Mouse (Mus musculus) embryonic facial prominence, embryonic 11.5 days (tissue): ENCODE measurements at regions not wholly inside any gene's neighbourhood (a gene's known extent, or its start where the extent isn't known, plus 50 kb on each side); places are given as distances from the start of the nearest gene placed in this dataset.

Experiments
- ATAC-seq: fragments of 200-750 bp; cut with Nextera tagmentation; replicated peaks from 2 replicates; pipeline ENCODE4 v1.8.0; 2017; ENCODE audit warnings: low read depth; ENCODE audit not compliant: insufficient number of reproducible peaks, low FRiP score, low TSS enrichment
- DNase-seq: peaks from one replicate; pipeline ENCODE4 v3.0.0-alpha.2; 2015; ENCODE audit warnings: low spot score
- H3K27ac ChIP-seq: fragments of 300-500 bp; sonication (generic); replicated peaks from 2 replicates; pipeline ENCODE4 v1.5.1; 2014; ENCODE audit warnings: mild to moderate bottlenecking, low read depth, low read length, control low read depth
- H3K27me3 ChIP-seq: fragments of 300-500 bp; sonication (generic); 2 replicates; pipeline ENCODE4 v1.6.1; 2014; ENCODE audit warnings: mild to moderate bottlenecking, low read length, moderate library complexity, mixed read lengths; ENCODE audit not compliant: control insufficient read depth, insufficient read depth
- H3K36me3 ChIP-seq: fragments of 300-500 bp; sonication (generic); replicated peaks from 2 replicates; pipeline ENCODE4 v1.6.1; 2014; ENCODE audit warnings: low read depth, mild to moderate bottlenecking, low read length, moderate library complexity, mixed read lengths; ENCODE audit not compliant: control insufficient read depth, insufficient read depth
- H3K4me1 ChIP-seq: fragments of 300-500 bp; sonication (generic); 2 replicates; pipeline ENCODE4 v1.6.1; 2014; ENCODE audit warnings: low read length, mixed read lengths; ENCODE audit not compliant: control insufficient read depth, insufficient read depth
- H3K4me2 ChIP-seq: fragments of 300-500 bp; sonication (generic); 2 replicates; pipeline ENCODE4 v1.6.1; 2014; ENCODE audit warnings: low read depth, mild to moderate bottlenecking, control low read depth, low read length, moderate library complexity
- H3K4me3 ChIP-seq: fragments of 300-500 bp; sonication (generic); 2 replicates; pipeline ENCODE4 v1.5.1; 2014; ENCODE audit warnings: low read depth, low read length, control low read depth
- H3K9ac ChIP-seq: fragments of 300-500 bp; sonication (generic); replicated peaks from 2 replicates; pipeline ENCODE4 v1.6.1; 2014; ENCODE audit warnings: mild to moderate bottlenecking, control low read depth, low read length
- H3K9me3 ChIP-seq: fragments of 300-500 bp; sonication (generic); replicated peaks from 2 replicates; pipeline ENCODE4 v1.6.1; 2016; ENCODE audit warnings: mild to moderate bottlenecking, low read length, inconsistent platforms, mixed read lengths; ENCODE audit not compliant: control insufficient read depth
- WGBS: fragments of 180-500 bp; shearing (Covaris S2); extraction: QIAGEN DNeasy Blood & Tissue Kit; methylation state at CpG from one replicate; pipeline ENCODE4 v1.1.7; 2014; 5-methylcytosine and 5-hydroxymethylcytosine counted together

DNA sequence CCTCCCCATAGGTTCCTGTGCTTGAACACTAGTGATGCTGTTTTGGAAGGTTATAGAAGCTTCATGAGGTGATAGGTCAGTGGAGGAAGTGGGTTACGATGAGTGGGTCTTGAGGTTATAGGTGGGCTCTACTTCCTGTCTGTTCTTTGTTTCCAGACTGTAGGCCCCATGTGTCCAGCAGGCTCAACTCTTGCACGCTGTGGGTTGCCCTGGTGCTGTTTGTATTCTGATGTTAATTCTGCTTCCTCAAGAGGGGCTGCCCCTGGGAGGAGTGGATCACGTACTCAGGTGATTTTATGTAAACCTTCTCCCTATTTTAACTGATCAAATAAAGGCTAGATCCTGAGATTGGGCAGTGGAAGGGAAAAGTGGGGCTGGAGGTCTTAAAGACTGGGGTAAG lies 60.4 kb upstream of the Rap1gds1 start:
- 73% methylated on average over 3 of the region's 3 CpGs for WGBS
- H3K4me3 ChIP-seq: no peak overlapping the region
- H3K27ac ChIP-seq: no peak overlapping the region
- H3K4me2 ChIP-seq: no peak overlapping the region
- ATAC-seq (no peak), DNase-seq (no peak)
- no peaks in the 10 kb centered on the region for H3K36me3 ChIP-seq
- H3K4me1 ChIP-seq: no peaks in the 10 kb centered on the region
- no peaks in the 10 kb centered on the region for H3K9me3 ChIP-seq
- H3K9ac ChIP-seq: no peak overlapping the region
- H3K27me3 ChIP-seq: no peaks in the 10 kb centered on the region

DNA sequence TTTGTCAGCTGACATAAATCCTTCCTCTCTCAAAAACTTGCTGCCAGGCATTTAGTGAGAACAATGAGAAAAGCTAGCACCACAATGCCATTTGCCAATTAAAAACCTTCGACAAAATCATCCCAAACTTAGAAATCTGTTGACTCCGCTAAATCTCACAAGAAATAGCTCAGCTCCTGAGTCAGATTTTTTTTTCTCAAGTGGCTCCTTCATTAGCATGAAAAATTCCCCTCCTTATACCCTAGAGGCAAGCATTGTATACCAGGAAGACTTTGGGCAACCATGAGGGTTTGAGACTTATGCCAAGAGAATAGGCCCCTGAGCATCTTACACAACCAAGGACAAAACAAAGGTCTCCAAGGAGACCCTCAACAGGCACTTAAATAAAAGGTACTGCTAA lies 61.0 kb upstream of the Rap1gds1 start:
- no peaks in the 10 kb centered on the region for H3K36me3 ChIP-seq
- ATAC-seq (no peak), DNase-seq (no peak)
- H3K4me2 ChIP-seq: no peak overlapping the region
- H3K4me3 ChIP-seq: no peak overlapping the region
- H3K27ac ChIP-seq: no peak overlapping the region
- 87% methylated on average over 2 of the region's 2 CpGs for WGBS
- no peaks in the 10 kb centered on the region for H3K9me3 ChIP-seq
- H3K27me3 ChIP-seq: no peaks in the 10 kb centered on the region
- H3K4me1 ChIP-seq: no peaks in the 10 kb centered on the region
- no peak overlapping the region for H3K9ac ChIP-seq

DNA sequence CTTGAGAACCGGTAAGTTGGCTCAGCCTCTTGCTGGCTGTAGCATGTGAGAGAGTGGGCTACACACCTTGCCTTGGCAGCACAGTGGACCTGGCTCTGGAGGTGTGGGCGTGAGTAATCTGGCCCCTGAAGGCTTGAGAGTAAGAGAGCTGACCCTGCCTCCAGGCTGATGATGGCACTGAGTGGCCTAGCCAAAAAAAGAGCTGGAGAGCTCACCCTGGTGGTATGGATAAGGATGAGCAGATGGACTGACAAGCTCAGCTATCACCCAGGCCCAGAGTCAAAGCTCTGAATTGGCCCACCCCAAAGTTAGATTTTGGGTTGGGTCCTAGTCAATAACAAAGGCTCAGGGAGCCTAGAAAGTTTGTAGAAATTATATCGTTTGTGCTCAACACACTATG lies 52.8 kb upstream of the Stpg2 start:
- peak; percentile 48; the same call in 1 of the 2 replicates for ATAC-seq
- no peak overlapping the region for H3K4me2 ChIP-seq
- no peaks in the 10 kb centered on the region for H3K4me1 ChIP-seq
- H3K27ac ChIP-seq: no peak overlapping the region
- no peak overlapping the region for H3K9ac ChIP-seq
- DNase-seq: no peak
- H3K36me3 ChIP-seq: no peaks in the 10 kb centered on the region
- H3K4me3 ChIP-seq: no peak overlapping the region
- H3K27me3 ChIP-seq: no peaks in the 10 kb centered on the region
- WGBS: 55% methylated on average over 3 of the region's 3 CpGs
- H3K9me3 ChIP-seq: no peaks in the 10 kb centered on the region

DNA sequence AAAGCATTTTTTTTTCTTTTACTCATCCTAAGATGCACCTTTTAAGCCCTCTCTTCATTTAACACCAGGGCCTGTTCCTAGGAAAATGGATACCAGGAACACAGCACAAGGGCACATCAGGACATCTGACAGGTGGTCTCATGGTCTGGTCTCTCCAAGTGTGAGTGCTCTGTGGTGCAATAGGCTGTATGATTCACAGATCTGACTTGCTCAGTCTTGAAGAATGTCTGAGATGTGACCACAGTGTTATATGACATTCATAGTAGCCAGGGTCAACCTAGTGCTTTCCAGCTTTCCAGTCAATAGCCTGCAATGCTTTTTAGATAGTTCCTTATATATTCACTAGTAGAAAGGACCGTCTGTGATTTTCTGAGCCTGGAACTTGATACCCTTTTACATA lies 51.2 kb upstream of the Stpg2 start:
- DNase-seq: no peak

More for the DNA sequence above, 51.2 kb upstream of the Stpg2 start:
- no peak for ATAC-seq
- Histone ChIP-seq H3K9me3 (no peaks in the 10 kb centered on the region), H3K9ac (no peak overlapping the region), H3K4me2 (no peak overlapping the region), H3K4me1 (no peaks in the 10 kb centered on the region), H3K27me3 (no peaks in the 10 kb centered on the region), H3K27ac (no peak overlapping the region), H3K36me3 (no peaks in the 10 kb centered on the region), H3K4me3 (no peak overlapping the region)
- 78% methylated on average over 1 of the region's 1 CpGs for WGBS
